19 mouse cellular contexts compared by ENCODE assay signal in genomic region chr1:74851001-74851775, GRCm38 (mm10). TPM values are rescaled to one million over a fixed set of nuclear protein-coding genes. Genes with fewer than 3 reads are reported as not detected.
DNase-seq lines count a peak whose midpoint lies in the region; ATAC-seq and TF ChIP-seq lines count a peak whose summit lies in the region.
"Had no signal": no experiment of that assay in that cellular context is flagged by ENCODE, and none has a peak within 500 bp of the region (broad histone marks: within the 10 kb centered on the region; RNA-seq: fewer than 3 reads in every experiment).

No protein-coding gene starts in this region.

- no peak overlapping the region for H3K4me2 ChIP-seq in forebrain, postnatal 0 days (ENCODE audit: low read depth)
- H3K4me2 ChIP-seq in neural tube, embryonic 11.5 days (ENCODE audit: low read depth): no peak overlapping the region
- no peak overlapping the region for H3K4me2 ChIP-seq in neural tube, embryonic 15.5 days
- H3K4me2 ChIP-seq in hindbrain, embryonic 14.5 days (replicated peaks): no peak overlapping the region
- H3K4me2 ChIP-seq: embryonic facial prominence, embryonic 13.5 days; limb, embryonic 13.5 days; lung, embryonic 14.5 days had no signal

- H3K36me3 ChIP-seq in forebrain, embryonic 10.5 days (replicated peaks): no peaks in the 10 kb centered on the region
- no peaks in the 10 kb centered on the region for H3K36me3 ChIP-seq in forebrain, postnatal 0 days (ENCODE audit: insufficient read depth)
- no peaks in the 10 kb centered on the region for H3K36me3 ChIP-seq in neural tube, embryonic 11.5 days (ENCODE audit: control insufficient read depth, insufficient read depth, low read length)
- H3K36me3 ChIP-seq in neural tube, embryonic 15.5 days: no peaks in the 10 kb centered on the region
- H3K36me3 ChIP-seq in hindbrain, embryonic 14.5 days (replicated peaks; ENCODE audit: control insufficient read depth, insufficient read depth): no peaks in the 10 kb centered on the region
- H3K36me3 ChIP-seq: embryonic facial prominence, embryonic 13.5 days; heart, embryonic 10.5 days; limb, embryonic 13.5 days had no signal

- no peak overlapping the region for H3K9ac ChIP-seq in forebrain, postnatal 0 days
- H3K9ac ChIP-seq in neural tube, embryonic 11.5 days (ENCODE audit: low read length): peak overlapping the region; percentile 7; the same call in 1 of the 2 replicates
- no peak overlapping the region for H3K9ac ChIP-seq in neural tube, embryonic 15.5 days (replicated peaks)
- peak overlapping the region; percentile 2; the same call in 1 of the 2 replicates for H3K9ac ChIP-seq in hindbrain, embryonic 14.5 days
- H3K9ac ChIP-seq: embryonic facial prominence, embryonic 13.5 days; limb, embryonic 13.5 days; lung, embryonic 14.5 days had no signal

- H3K27me3 ChIP-seq in forebrain, embryonic 10.5 days (ENCODE audit: poor library complexity, severe bottlenecking): peaks cover 83% of the 10 kb centered on the region
- H3K27me3 ChIP-seq in forebrain, postnatal 0 days (ENCODE audit: insufficient read depth, low read length): no peaks in the 10 kb centered on the region
- peaks cover 15% of the 10 kb centered on the region for H3K27me3 ChIP-seq in neural tube, embryonic 11.5 days (ENCODE audit: control insufficient read depth, insufficient read depth, low read length)
- H3K27me3 ChIP-seq in neural tube, embryonic 15.5 days (replicated peaks): peaks cover 6% of the 10 kb centered on the region; the same call in 1 of the 2 replicates
- H3K27me3 ChIP-seq in hindbrain, embryonic 14.5 days (ENCODE audit: control insufficient read depth, insufficient read depth, low read length): no peaks in the 10 kb centered on the region

- no peaks in the 10 kb centered on the region for H3K9me3 ChIP-seq in forebrain, embryonic 10.5 days
- no peaks in the 10 kb centered on the region for H3K9me3 ChIP-seq in forebrain, postnatal 0 days (ENCODE audit: low read length)
- H3K9me3 ChIP-seq in neural tube, embryonic 11.5 days (ENCODE audit: control insufficient read depth, low read length): no peaks in the 10 kb centered on the region
- no peaks in the 10 kb centered on the region for H3K9me3 ChIP-seq in neural tube, embryonic 15.5 days (replicated peaks)
- no peaks in the 10 kb centered on the region for H3K9me3 ChIP-seq in hindbrain, embryonic 14.5 days (ENCODE audit: control insufficient read depth, low read length)
- H3K9me3 ChIP-seq: embryonic facial prominence, embryonic 13.5 days; heart, embryonic 10.5 days; limb, embryonic 13.5 days had no signal

- H3K4me3 ChIP-seq in forebrain, embryonic 10.5 days: no peak overlapping the region; the same call in 1 of the 2 replicates
- H3K4me3 ChIP-seq in forebrain, postnatal 0 days (ENCODE audit: low read depth, low read length): no peak overlapping the region
- no peak overlapping the region for H3K4me3 ChIP-seq in neural tube, embryonic 11.5 days (ENCODE audit: low read depth, low read length)
- no peak overlapping the region for H3K4me3 ChIP-seq in neural tube, embryonic 15.5 days (replicated peaks)
- no peak overlapping the region for H3K4me3 ChIP-seq in hindbrain, embryonic 14.5 days (replicated peaks; ENCODE audit: low read length)
- H3K4me3 ChIP-seq: embryonic facial prominence, embryonic 13.5 days; heart, embryonic 10.5 days; limb, embryonic 13.5 days had no signal

- 10% methylated on average over 6 of the region's 6 CpGs for WGBS in forebrain, embryonic 10.5 days
- 10% methylated on average over 6 of the region's 6 CpGs for WGBS in forebrain, postnatal 0 days
- 9% methylated on average over 6 of the region's 6 CpGs for WGBS in neural tube, embryonic 11.5 days
- 5% methylated on average over 6 of the region's 6 CpGs for WGBS in neural tube, embryonic 15.5 days
- 11% methylated on average over 6 of the region's 6 CpGs for WGBS in hindbrain, embryonic 14.5 days

- intact Hi-C loops in heart, postnatal 25 days (cut with DNase I): no loop called here

- no peak for DNase-seq in forebrain, embryonic 10.5 days (ENCODE audit: extremely low spot score, low spot score)
- DNase-seq in forebrain, postnatal 0 days: no peak
- peak; percentile 43 for DNase-seq in neural tube, embryonic 11.5 days (ENCODE audit: low spot score)
- DNase-seq in hindbrain, embryonic 14.5 days (ENCODE audit: low spot score): no peak
- peak; percentile 56 to 59 for DNase-seq in right cerebral cortex, postnatal 10 days (ENCODE audit: low spot score in 2 of 2)
- DNase-seq in adrenal gland, postnatal 14 days: no peak
- DNase-seq in heart, postnatal 25 days (ENCODE audit: low spot score): no peak
- DNase-seq: adrenal gland, adult 8-10 months; cerebellum, adult 11 months; kidney, postnatal 4 days; lung, embryonic 14.5 days; thymus, postnatal 4 days had no signal

- H3K4me1 ChIP-seq in forebrain, embryonic 10.5 days: peaks cover 50% of the 10 kb centered on the region
- peaks cover 4% of the 10 kb centered on the region for H3K4me1 ChIP-seq in forebrain, postnatal 0 days (ENCODE audit: insufficient read depth)
- H3K4me1 ChIP-seq in neural tube, embryonic 11.5 days (ENCODE audit: control insufficient read depth, insufficient read depth, low read length): peaks cover 16% of the 10 kb centered on the region; the same call in 1 of the 2 replicates
- peaks cover 25% of the 10 kb centered on the region for H3K4me1 ChIP-seq in neural tube, embryonic 15.5 days
- H3K4me1 ChIP-seq in hindbrain, embryonic 14.5 days (replicated peaks; ENCODE audit: control insufficient read depth, insufficient read depth, low read length): peaks cover 9% of the 10 kb centered on the region

- H3K27ac ChIP-seq in forebrain, embryonic 10.5 days: peak overlapping the region; percentile 58; the same call in 1 of the 2 replicates
- H3K27ac ChIP-seq in forebrain, postnatal 0 days (ENCODE audit: low read depth, low read length): no peak overlapping the region
- no peak overlapping the region for H3K27ac ChIP-seq in neural tube, embryonic 11.5 days (ENCODE audit: low read depth, low read length)
- no peak overlapping the region for H3K27ac ChIP-seq in neural tube, embryonic 15.5 days (replicated peaks)
- peak overlapping the region; percentile 34; the same call in 1 of the 2 replicates for H3K27ac ChIP-seq in hindbrain, embryonic 14.5 days
- H3K27ac ChIP-seq: embryonic facial prominence, embryonic 13.5 days; heart, embryonic 10.5 days; limb, embryonic 13.5 days had no signal

- TF ChIP-seq CTCF in forebrain, postnatal 0 days (IDR thresholded peaks at IDR 0.05; ENCODE audit: low read depth): no peak

- no peak for ATAC-seq in forebrain, postnatal 0 days
- no peak for ATAC-seq in neural tube, embryonic 11.5 days (ENCODE audit: insufficient read depth, low FRiP score, low TSS enrichment)
- ATAC-seq in neural tube, embryonic 15.5 days (ENCODE audit: low FRiP score): no peak
- no peak for ATAC-seq in hindbrain, embryonic 14.5 days (ENCODE audit: low FRiP score)
- ATAC-seq: inflammation-experienced regulatory T-cells, adult 6 months had no signal

RNA-seq across cellular contexts. Expression of gene Cdk5r2, which starts 3.5 kb away (rescaled TPM):
- polyA plus RNA-seq in forebrain, embryonic 10.5 days (2016; fragmentation: Nextera tagmentation; extraction: Ambion mirVana): 0.22 and 0.25 TPM in 2 replicates
- total RNA-seq in forebrain, postnatal 0 days (2014; rRNA removed): 24.2 and 27.2 TPM in 2 replicates
- 9.7 and 10.0 TPM in 2 replicates for polyA plus RNA-seq in forebrain, postnatal 0 days (2015; fragmentation: Nextera tagmentation; extraction: Ambion mirVana)
- 4.0 and 4.5 TPM in 2 replicates for polyA plus RNA-seq in neural tube, embryonic 11.5 days (2014; fragmentation: Nextera tagmentation; extraction: Ambion mirVana)
- polyA plus RNA-seq in neural tube, embryonic 15.5 days (2015; fragmentation: Nextera tagmentation; extraction: Ambion mirVana): 10.0 and 11.6 TPM in 2 replicates
- polyA plus RNA-seq in hindbrain, embryonic 14.5 days (2014; fragmentation: Nextera tagmentation; extraction: Ambion mirVana): 23.3 and 27.4 TPM in 2 replicates
- total RNA-seq in adrenal gland, postnatal 14 days (2021): 4.1 and 5.8 TPM in 2 replicates
- not detected for total RNA-seq in heart, postnatal 25 days (2021)
- total RNA-seq: gastrocnemius, adult 18-20 months had no signal
- polyA plus RNA-seq: heart, embryonic 10.5 days; inflammation-experienced regulatory T-cells, adult 6 months; lung, embryonic 14.5 days had no signal

RNA-seq across cellular contexts. Expression of gene Fev, which starts 34.0 kb away (rescaled TPM):
- polyA plus RNA-seq in forebrain, embryonic 10.5 days (2016; fragmentation: Nextera tagmentation; extraction: Ambion mirVana): not detected in 2 replicates
- not detected in 2 replicates for total RNA-seq in forebrain, postnatal 0 days (2014; rRNA removed)
- polyA plus RNA-seq in forebrain, postnatal 0 days (2015; fragmentation: Nextera tagmentation; extraction: Ambion mirVana): not detected in 2 replicates
- 0.20 TPM in 1 of 2 replicates, not detected in the other for polyA plus RNA-seq in neural tube, embryonic 11.5 days (2014; fragmentation: Nextera tagmentation; extraction: Ambion mirVana)
- 0.73 TPM in 1 of 2 replicates, not detected in the other for polyA plus RNA-seq in neural tube, embryonic 15.5 days (2015; fragmentation: Nextera tagmentation; extraction: Ambion mirVana)
- polyA plus RNA-seq in hindbrain, embryonic 14.5 days (2014; fragmentation: Nextera tagmentation; extraction: Ambion mirVana): 5.2 and 5.8 TPM in 2 replicates
- total RNA-seq in adrenal gland, postnatal 14 days (2021): 1.0 and 1.8 TPM in 2 replicates
- total RNA-seq in heart, postnatal 25 days (2021): not detected
- total RNA-seq: gastrocnemius, adult 18-20 months had no signal
- polyA plus RNA-seq: embryonic facial prominence, embryonic 13.5 days; inflammation-experienced regulatory T-cells, adult 6 months; lung, embryonic 14.5 days; stomach, embryonic 14.5 days had no signal

RNA-seq across cellular contexts. Expression of gene Cryba2, which starts 41.8 kb away (rescaled TPM):
- not detected in 2 replicates for polyA plus RNA-seq in forebrain, embryonic 10.5 days (2016; fragmentation: Nextera tagmentation; extraction: Ambion mirVana)
- not detected in 2 replicates for total RNA-seq in forebrain, postnatal 0 days (2014; rRNA removed)
- polyA plus RNA-seq in forebrain, postnatal 0 days (2015; fragmentation: Nextera tagmentation; extraction: Ambion mirVana): not detected in 2 replicates
- not detected in 2 replicates for polyA plus RNA-seq in neural tube, embryonic 11.5 days (2014; fragmentation: Nextera tagmentation; extraction: Ambion mirVana)
- polyA plus RNA-seq in neural tube, embryonic 15.5 days (2015; fragmentation: Nextera tagmentation; extraction: Ambion mirVana): 0.41 and 1.5 TPM in 2 replicates
- 2.0 and 2.1 TPM in 2 replicates for polyA plus RNA-seq in hindbrain, embryonic 14.5 days (2014; fragmentation: Nextera tagmentation; extraction: Ambion mirVana)
- total RNA-seq in adrenal gland, postnatal 14 days (2021): 0.44 and 1.2 TPM in 2 replicates
- not detected for total RNA-seq in heart, postnatal 25 days (2021)
- total RNA-seq: gastrocnemius, adult 18-20 months had no signal
- polyA plus RNA-seq: embryonic facial prominence, embryonic 13.5 days; heart, embryonic 10.5 days; inflammation-experienced regulatory T-cells, adult 6 months; limb, embryonic 13.5 days; lung, embryonic 14.5 days had no signal

RNA-seq across cellular contexts. Expression of gene Wnt10a, which starts 59.9 kb away (rescaled TPM):
- polyA plus RNA-seq in forebrain, embryonic 10.5 days (2016; fragmentation: Nextera tagmentation; extraction: Ambion mirVana): 0.65 and 0.92 TPM in 2 replicates
- total RNA-seq in forebrain, postnatal 0 days (2014; rRNA removed): 0.15 and 0.19 TPM in 2 replicates
- polyA plus RNA-seq in forebrain, postnatal 0 days (2015; fragmentation: Nextera tagmentation; extraction: Ambion mirVana): 0.21 and 0.23 TPM in 2 replicates
- 1.7 and 2.4 TPM in 2 replicates for polyA plus RNA-seq in neural tube, embryonic 11.5 days (2014; fragmentation: Nextera tagmentation; extraction: Ambion mirVana)
- 0.09 and 0.20 TPM in 2 replicates for polyA plus RNA-seq in neural tube, embryonic 15.5 days (2015; fragmentation: Nextera tagmentation; extraction: Ambion mirVana)
- polyA plus RNA-seq in hindbrain, embryonic 14.5 days (2014; fragmentation: Nextera tagmentation; extraction: Ambion mirVana): 0.13 and 0.21 TPM in 2 replicates
- 0.30 TPM in 2 replicates for total RNA-seq in adrenal gland, postnatal 14 days (2021)
- not detected for total RNA-seq in heart, postnatal 25 days (2021)
- polyA plus RNA-seq: lung, embryonic 14.5 days had no signal

Comparison
In these comparisons a context has a peak if more than half of its experiments do, and no peak if none do; other contexts are left out.
1. H3K27ac ChIP-seq: peak in forebrain, embryonic 10.5 days (single experiment) and hindbrain, embryonic 14.5 days (single experiment); none in forebrain, postnatal 0 days (single experiment), neural tube, embryonic 11.5 days (single experiment) and neural tube, embryonic 15.5 days (single experiment).
2. H3K9ac ChIP-seq: peak in neural tube, embryonic 11.5 days (single experiment) and hindbrain, embryonic 14.5 days (single experiment); none in forebrain, postnatal 0 days (single experiment) and neural tube, embryonic 15.5 days (single experiment).
3. DNase-seq: peak in neural tube, embryonic 11.5 days (single experiment) and right cerebral cortex, postnatal 10 days (2 of 2); none in forebrain, embryonic 10.5 days (single experiment), forebrain, postnatal 0 days (single experiment), hindbrain, embryonic 14.5 days (single experiment), adrenal gland, postnatal 14 days (single experiment) and heart, postnatal 25 days (single experiment).